In the genomic region with DNA sequence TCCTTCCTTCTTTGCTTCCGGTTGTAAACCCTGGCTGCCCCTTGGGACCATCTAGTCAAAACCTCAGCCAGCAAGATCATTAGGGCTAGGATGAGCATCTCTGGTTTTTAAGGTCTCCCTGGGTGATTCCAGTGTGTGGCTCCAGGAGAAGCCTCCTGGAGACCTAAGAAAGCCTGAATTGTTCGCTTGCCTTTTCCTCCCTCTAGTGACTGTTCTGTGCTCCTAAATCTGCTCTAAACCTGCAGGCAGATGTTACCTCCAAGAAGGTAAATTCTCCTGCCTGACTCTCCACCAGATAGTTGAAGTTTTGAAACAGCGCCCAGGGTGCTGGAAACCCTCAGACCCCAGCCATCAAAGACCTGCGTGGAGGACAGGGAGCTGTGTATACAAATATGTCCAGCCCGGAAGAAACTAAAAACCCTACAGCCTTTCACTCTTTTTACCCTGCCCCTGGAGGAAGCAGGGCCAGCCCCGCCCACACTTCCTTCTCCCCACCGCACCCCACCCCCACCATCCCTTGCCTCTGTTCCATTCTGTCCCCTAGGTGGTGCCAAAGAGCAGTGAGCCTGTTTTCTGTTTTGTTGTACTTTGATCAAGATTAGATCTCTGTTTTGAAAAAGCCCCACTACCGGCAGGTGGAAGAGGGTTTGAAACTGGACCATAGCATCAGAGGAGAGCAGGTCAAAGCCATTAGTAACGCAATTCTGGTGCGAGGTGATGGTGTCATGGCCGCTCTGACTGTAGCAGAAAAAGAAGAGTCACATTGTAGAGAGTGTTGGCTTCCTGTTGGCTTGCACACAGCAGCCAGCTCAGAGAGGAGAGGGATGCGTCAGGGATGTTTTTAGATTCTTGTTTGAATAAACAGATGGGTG, we compare ENCODE assay signal across 8 mouse cellular contexts. TPM values are rescaled to one million over a fixed set of nuclear protein-coding genes. Genes with fewer than 3 reads are reported as not detected.
DNase-seq lines count a peak whose midpoint lies in the region; ATAC-seq and TF ChIP-seq lines count a peak whose summit lies in the region.

No protein-coding gene starts in this region.

- no peaks in the 10 kb centered on the region for H3K27me3 ChIP-seq in C2C12 (ENCODE audit: control insufficient read depth, insufficient read depth, insufficient read length)
- no peaks in the 10 kb centered on the region for H3K27me3 ChIP-seq in embryonic facial prominence, embryonic 10.5 days (replicated peaks; ENCODE audit: low read depth, poor library complexity, severe bottlenecking)
- no peaks in the 10 kb centered on the region for H3K27me3 ChIP-seq in heart, embryonic 11.5 days (ENCODE audit: control insufficient read depth, insufficient read depth, low read length)
- H3K27me3 ChIP-seq in kidney, embryonic 15.5 days, result no peaks in the 10 kb centered on the region
- H3K27me3 ChIP-seq in liver, embryonic 14.5 days (ENCODE audit: control insufficient read depth, insufficient read depth, low read length), result no peaks in the 10 kb centered on the region

- H3K4me3 ChIP-seq in C2C12 (ENCODE audit: insufficient read depth, poor library complexity, severe bottlenecking), result no peak overlapping the region
- peak overlapping the region; percentile 41 for H3K4me3 ChIP-seq in embryonic facial prominence, embryonic 10.5 days
- peak overlapping the region; percentile 28 for H3K4me3 ChIP-seq in heart, embryonic 11.5 days (ENCODE audit: low read depth, low read length)
- peak overlapping the region; percentile 36 for H3K4me3 ChIP-seq in kidney, embryonic 15.5 days (replicated peaks)
- peak overlapping the region in 1 of 2 experiments; percentile 42; a peak in 2 of 4 replicates for H3K4me3 ChIP-seq in liver, embryonic 14.5 days (ENCODE audit: insufficient read depth in 1 of 2, low read depth in 2 of 2, low read length in 2 of 2)

- WGBS in embryonic facial prominence, embryonic 10.5 days, result 9% methylated on average over 12 of the region's 12 CpGs
- 12% methylated on average over 12 of the region's 12 CpGs for WGBS in heart, embryonic 11.5 days (ENCODE audit: insufficient replicate concordance)
- 8% methylated on average over 12 of the region's 12 CpGs for WGBS in kidney, embryonic 15.5 days
- 5% methylated on average over 12 of the region's 12 CpGs for WGBS in liver, embryonic 14.5 days (ENCODE audit: insufficient replicate concordance)

- no peaks in the 10 kb centered on the region for H3K36me3 ChIP-seq in C2C12 (ENCODE audit: control insufficient read depth, insufficient read depth)
- H3K36me3 ChIP-seq in embryonic facial prominence, embryonic 10.5 days (replicated peaks), result no peaks in the 10 kb centered on the region
- H3K36me3 ChIP-seq in heart, embryonic 11.5 days (ENCODE audit: control insufficient read depth, insufficient read depth, low read length), result no peaks in the 10 kb centered on the region
- no peaks in the 10 kb centered on the region for H3K36me3 ChIP-seq in kidney, embryonic 15.5 days
- no peaks in the 10 kb centered on the region for H3K36me3 ChIP-seq in liver, embryonic 14.5 days (replicated peaks; ENCODE audit: control insufficient read depth, insufficient read depth, low read depth)

- H3K4me1 ChIP-seq in embryonic facial prominence, embryonic 10.5 days, result peaks cover 20% of the 10 kb centered on the region
- H3K4me1 ChIP-seq in heart, embryonic 11.5 days (ENCODE audit: control insufficient read depth, insufficient read depth, low read length), result peaks cover 5% of the 10 kb centered on the region; the same call in 1 of the 2 replicates
- peaks cover 19% of the 10 kb centered on the region for H3K4me1 ChIP-seq in kidney, embryonic 15.5 days
- H3K4me1 ChIP-seq in liver, embryonic 14.5 days (replicated peaks; ENCODE audit: control insufficient read depth in 2 of 2, insufficient read depth in 2 of 2, low read length in 1 of 2), result peaks cover 0 to 3% of the 10 kb centered on the region in 2 experiments; a peak in 1 of 4 replicates

- H3ac ChIP-seq in C2C12 (ENCODE audit: control insufficient read depth, insufficient read length, low read depth), result peak overlapping the region; percentile 23

- no peaks in the 10 kb centered on the region for H3K79me3 ChIP-seq in C2C12 (ENCODE audit: low read depth)

- peak; percentile 55; the same call in 1 of the 2 replicates for ATAC-seq in heart, embryonic 11.5 days (replicated peaks; ENCODE audit: insufficient number of reproducible peaks, low FRiP score, low TSS enrichment)
- peak; percentile 67 for ATAC-seq in kidney, embryonic 15.5 days (replicated peaks; ENCODE audit: low FRiP score)
- ATAC-seq in liver, embryonic 14.5 days (ENCODE audit: insufficient read depth), result peak; percentile 57

- peak; percentile 31 for TF ChIP-seq CTCF in C2C12 (IDR thresholded peaks at IDR 0.05; ENCODE audit: control insufficient read depth, insufficient read depth, insufficient read length)
- peak; percentile 51 for TF ChIP-seq CTCF in liver, embryonic 14.5 days (IDR thresholded peaks at IDR 0.05; ENCODE audit: low read depth)

- peak overlapping the region; percentile 51 for H3K4me2 ChIP-seq in heart, embryonic 11.5 days
- peak overlapping the region; percentile 57 for H3K4me2 ChIP-seq in kidney, embryonic 15.5 days
- peak overlapping the region; percentile 39 for H3K4me2 ChIP-seq in liver, embryonic 14.5 days (ENCODE audit: low read depth)

- peak overlapping the region; percentile 63 for H3K27ac ChIP-seq in embryonic facial prominence, embryonic 10.5 days (replicated peaks)
- H3K27ac ChIP-seq in heart, embryonic 11.5 days (ENCODE audit: low read depth, low read length), result no peak overlapping the region
- H3K27ac ChIP-seq in kidney, embryonic 15.5 days, result peak overlapping the region; percentile 72
- no peak overlapping the region for H3K27ac ChIP-seq in liver, embryonic 14.5 days

- DNase-seq in adrenal gland, postnatal 10 days, result peak; percentile 78
- peak; percentile 84 for DNase-seq in embryonic facial prominence, embryonic 10.5 days (ENCODE audit: low spot score)
- peak; percentile 11 to 26 (median 23) for DNase-seq in liver, embryonic 14.5 days (ENCODE audit: low read depth in 3 of 3, low spot score in 3 of 3)
- DNase-seq in neural tube, embryonic 10.5 days (ENCODE audit: extremely low spot score, low spot score), result peak; percentile 71
- peak; percentile 58 to 74 for DNase-seq in thymus, adult 18-20 months

- H3K79me2 ChIP-seq in C2C12 (ENCODE audit: control insufficient read depth, insufficient read depth), result no peaks in the 10 kb centered on the region

- H3K9me3 ChIP-seq in embryonic facial prominence, embryonic 10.5 days, result no peaks in the 10 kb centered on the region
- no peaks in the 10 kb centered on the region for H3K9me3 ChIP-seq in heart, embryonic 11.5 days (replicated peaks; ENCODE audit: control insufficient read depth, low read length)
- H3K9me3 ChIP-seq in kidney, embryonic 15.5 days (replicated peaks), result no peaks in the 10 kb centered on the region
- H3K9me3 ChIP-seq in liver, embryonic 14.5 days (ENCODE audit: control insufficient read depth, low read length), result no peaks in the 10 kb centered on the region

- peak overlapping the region; percentile 28; the same call in 1 of the 2 replicates for H3K9ac ChIP-seq in heart, embryonic 11.5 days (ENCODE audit: low read depth, low read length)
- H3K9ac ChIP-seq in kidney, embryonic 15.5 days, result 0 out of 2 replicates have a peak overlapping the region, but pooled peaks have one; percentile 35
- no peak overlapping the region for H3K9ac ChIP-seq in liver, embryonic 14.5 days (replicated peaks)

- no peak for TF ChIP-seq EP300 in liver, embryonic 14.5 days (IDR thresholded peaks at IDR 0.05; ENCODE audit: low read depth)

TF ChIP-seq in C2C12, 6 proteins besides CTCF, POLR2A, EP300 and RAD21:
- TF ChIP-seq MYOD1 (IDR thresholded peaks at IDR 0.05; ENCODE audit: control insufficient read depth, insufficient read length, low read depth) (no peak), FOSL1 (IDR thresholded peaks at IDR 0.05; ENCODE audit: insufficient read depth, low read length, poor library complexity, severe bottlenecking) (no peak), CEBPB (IDR thresholded peaks at IDR 0.05; ENCODE audit: low read depth) (no peak), USF1 (IDR thresholded peaks at IDR 0.05; ENCODE audit: low read depth) (no peak), MAX (IDR thresholded peaks at IDR 0.05) (no peak), MYOG (IDR thresholded peaks at IDR 0.05; ENCODE audit: control insufficient read depth, extremely low read depth, insufficient read length) (no peak)

RNA-seq across cellular contexts. Expression of gene Gm19935, which starts 22.0 kb away (rescaled TPM):
- polyA plus RNA-seq in C2C12 (2012; fragmentation: generic; extraction: Trizol), result 0.04 TPM
- not detected for total RNA-seq in adrenal gland, postnatal 10 days (2021)
- polyA plus RNA-seq in embryonic facial prominence, embryonic 10.5 days (2016; fragmentation: Nextera tagmentation; extraction: Ambion mirVana), result not detected in 2 replicates
- not detected in 2 replicates for polyA plus RNA-seq in heart, embryonic 11.5 days (2014; fragmentation: Nextera tagmentation; extraction: Ambion mirVana)
- polyA plus RNA-seq in kidney, embryonic 15.5 days (2015; fragmentation: Nextera tagmentation; extraction: Ambion mirVana), result not detected in 2 replicates
- polyA plus RNA-seq in liver, embryonic 14.5 days (2012; rRNA removed), result not detected in 2 replicates
- polyA plus RNA-seq in liver, embryonic 14.5 days (2014; fragmentation: Nextera tagmentation; extraction: Ambion mirVana), result not detected in 2 replicates

RNA-seq across cellular contexts. Expression of gene Chd9, which starts 32.9 kb away (rescaled TPM):
- polyA plus RNA-seq in C2C12 (2012; fragmentation: generic; extraction: Trizol), result 18.4 TPM
- total RNA-seq in adrenal gland, postnatal 10 days (2021), result 10 to 100 TPM; 65.7 to 80.1 TPM
- polyA plus RNA-seq in embryonic facial prominence, embryonic 10.5 days (2016; fragmentation: Nextera tagmentation; extraction: Ambion mirVana), result 30.3 and 34.2 TPM in 2 replicates
- polyA plus RNA-seq in heart, embryonic 11.5 days (2014; fragmentation: Nextera tagmentation; extraction: Ambion mirVana), result 44.7 and 46.7 TPM in 2 replicates
- 74.6 and 80.4 TPM in 2 replicates for polyA plus RNA-seq in kidney, embryonic 15.5 days (2015; fragmentation: Nextera tagmentation; extraction: Ambion mirVana)
- 5.7 and 6.4 TPM in 2 replicates for polyA plus RNA-seq in liver, embryonic 14.5 days (2012; rRNA removed)
- polyA plus RNA-seq in liver, embryonic 14.5 days (2014; fragmentation: Nextera tagmentation; extraction: Ambion mirVana), result 12.2 and 13.2 TPM in 2 replicates

Comparison
In these comparisons a context has a peak if more than half of its experiments do, and no peak if none do; other contexts are left out.
1. DNase-seq: peak in every context shown above with its lines; median percentile 84 in embryonic facial prominence, embryonic 10.5 days; 78 in adrenal gland, postnatal 10 days; 71 in neural tube, embryonic 10.5 days; 66 in thymus, adult 18-20 months; 23 in liver, embryonic 14.5 days.
2. H3K27ac ChIP-seq: peak in embryonic facial prominence, embryonic 10.5 days (single experiment) and kidney, embryonic 15.5 days (single experiment); none in heart, embryonic 11.5 days (single experiment) and liver, embryonic 14.5 days (single experiment).
3. Peak in every context shown above with its lines, with median percentiles within 50 percentile points of each other: ATAC-seq and H3K4me2 ChIP-seq.